Mouse (Mus musculus) brain, adult 2 months (tissue): ENCODE measurements at regions not wholly inside any gene's neighbourhood (a gene's known extent, or its start where the extent isn't known, plus 50 kb on each side); places are given as distances from the start of the nearest gene placed in this dataset.
"Not testable (repeated sequence)": the region's sequence is repeated elsewhere in the genome, so short reads cannot be mapped to it uniquely, and the experiment has no call there.

Experiments used
- DNase-seq: peaks from one replicate; pipeline ENCODE4 v3.0.0; 2011; ENCODE audit warnings: low read depth, low spot score

GRCm38 (mm10) chr10:103910098-103910497 lies 232.7 kb upstream of the Gm21293 start:
- no peak for DNase-seq

GRCm38 (mm10) chr10:103958183-103958582 lies 184.6 kb upstream of the Gm21293 start:
- no peak for DNase-seq

DNA sequence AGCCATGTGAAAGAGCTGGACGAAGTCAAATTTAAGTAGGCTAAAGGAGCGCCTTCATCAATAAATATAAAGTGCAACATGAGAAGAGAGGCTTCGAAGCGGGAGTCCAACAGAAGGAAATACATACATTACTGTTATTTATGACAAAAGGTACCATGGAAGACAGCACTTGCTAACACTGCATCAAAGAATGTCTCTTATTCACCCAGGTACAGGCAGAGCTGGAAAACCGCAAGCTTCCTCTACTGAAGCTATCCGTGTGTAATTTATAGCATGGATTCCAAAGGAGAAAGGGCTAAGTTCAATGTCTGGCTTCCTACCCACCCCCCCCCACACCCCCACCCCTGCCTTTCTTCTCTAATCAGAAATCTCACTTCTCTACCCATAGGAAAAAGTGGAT lies 166.7 kb upstream of the Gm21293 start:
- DNase-seq: no peak

GRCm38 (mm10) chr10:103984287-103984956 lies 158.4 kb upstream of the Gm21293 start:
- DNase-seq: peak; percentile 7

DNA sequence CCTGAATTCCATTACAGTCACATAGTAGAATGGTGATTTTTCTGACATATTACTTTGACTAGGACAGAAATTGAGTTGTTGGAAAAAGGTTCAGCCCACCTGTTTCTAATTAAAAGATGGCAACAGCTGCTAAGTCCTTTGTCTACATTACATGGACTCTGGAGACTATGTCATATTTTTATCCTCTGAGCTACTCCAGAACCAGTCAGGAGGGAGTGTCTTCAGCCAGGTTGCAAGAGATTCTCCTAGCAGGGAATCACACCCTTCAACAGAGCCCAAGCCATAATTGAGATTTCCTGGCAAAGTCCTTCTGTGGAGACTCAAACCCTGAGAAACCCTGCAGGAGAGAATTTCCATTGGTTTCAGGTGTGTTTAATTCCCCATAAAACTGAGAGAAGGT lies 123.2 kb upstream of the Gm21293 start:
- DNase-seq: no peak

DNA sequence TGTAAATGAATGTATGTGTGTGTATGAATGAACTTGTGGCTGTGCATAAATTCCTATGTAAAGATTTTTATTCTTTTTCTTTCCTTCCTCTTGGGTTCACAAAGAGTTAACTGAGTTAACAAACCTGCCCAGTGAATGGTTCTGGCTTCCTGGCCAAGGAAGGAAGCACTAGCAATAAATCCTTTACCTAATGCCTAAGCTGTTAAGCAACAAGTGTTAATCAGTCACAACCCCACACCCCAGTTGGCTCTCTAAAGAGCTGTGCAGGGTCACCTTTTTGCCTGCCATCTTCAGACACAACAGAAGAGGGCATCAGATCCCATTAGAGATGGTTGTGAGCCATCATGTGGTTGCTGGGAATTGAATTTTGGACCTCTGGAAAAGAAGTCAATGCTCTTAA lies 121.2 kb upstream of the Gm21293 start:
- no peak for DNase-seq

DNA sequence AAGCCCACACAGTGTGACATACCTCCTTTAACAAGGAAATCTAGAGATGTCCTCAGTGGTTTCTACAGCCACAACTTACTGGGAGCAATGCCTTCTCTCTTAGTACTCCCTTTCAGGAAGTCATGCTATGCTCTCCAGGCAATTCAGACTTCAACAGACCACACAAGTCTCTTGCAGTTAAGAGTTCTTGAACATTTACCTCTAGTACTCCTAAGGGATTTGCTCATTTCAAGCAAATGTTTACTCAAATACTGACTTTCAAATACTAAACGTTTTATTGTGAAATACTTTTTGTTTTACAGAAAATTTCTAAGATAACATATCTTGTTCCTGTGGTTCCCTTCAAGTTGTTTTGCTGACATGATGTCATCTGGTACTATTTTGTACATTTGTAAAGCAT lies 114.6 kb upstream of the Gm21293 start:
- DNase-seq: no peak

DNA sequence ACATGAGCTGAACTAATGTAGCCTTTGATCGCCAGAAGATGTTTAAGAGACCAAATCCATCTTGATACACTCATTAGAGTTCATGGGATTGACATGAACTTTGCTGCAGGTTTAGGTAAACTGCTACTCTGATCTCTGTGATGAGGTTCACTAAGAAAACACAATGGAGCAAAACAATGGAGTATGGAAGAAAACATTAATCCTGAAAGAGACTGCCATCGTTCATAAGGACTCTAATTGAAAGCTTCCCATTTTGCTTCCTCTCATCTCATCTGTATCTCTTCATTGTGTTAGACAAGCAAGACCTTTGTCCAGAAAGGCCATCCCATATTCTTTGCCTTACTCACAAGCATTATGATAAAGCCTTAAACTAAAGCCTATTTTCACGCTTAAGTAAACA lies 110.0 kb upstream of the Gm21293 start:
- no peak for DNase-seq

DNA sequence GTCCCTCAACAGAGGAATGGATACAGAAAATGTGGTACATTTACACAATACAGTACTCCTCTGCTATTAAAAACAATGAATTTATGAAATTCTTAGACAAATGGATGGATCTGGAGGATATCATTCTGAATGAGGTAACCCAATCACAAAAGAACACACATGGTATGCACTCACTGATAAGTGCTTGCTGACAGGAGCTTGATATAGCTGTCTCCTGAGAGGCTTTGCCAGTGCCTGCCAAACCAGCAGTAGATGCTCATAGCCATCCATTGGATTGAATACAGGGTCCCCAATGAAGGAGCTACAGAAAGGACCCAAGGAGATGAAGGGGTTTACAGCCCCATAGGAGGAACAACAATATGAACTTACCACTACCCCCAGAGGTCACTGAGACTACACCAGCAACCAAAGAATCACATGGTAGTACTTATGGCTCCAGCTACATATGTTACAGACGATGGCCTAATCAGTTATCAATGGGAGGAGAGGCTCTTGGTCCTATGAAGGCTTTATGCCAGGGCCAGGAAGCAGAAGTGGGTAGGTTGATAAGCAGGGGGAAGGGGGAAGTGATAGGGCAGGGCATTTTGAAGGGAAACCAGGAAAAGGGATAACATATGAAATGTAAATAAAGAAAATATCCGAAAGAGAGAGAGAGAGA lies 100.9 kb upstream of the Gm21293 start:
- DNase-seq: not testable (repeated sequence)

GRCm38 (mm10) chr10:104042387-104042775 lies 100.4 kb upstream of the Gm21293 start:
- DNase-seq: no peak

GRCm38 (mm10) chr10:104043569-104043968 lies 99.2 kb upstream of the Gm21293 start:
- no peak for DNase-seq
